Mouse (Mus musculus) bone marrow, adult 2 months (tissue): ENCODE results near the gene Olfr996.

ENCODE experiments used
- CTCF ChIP-seq: fragments of 200-500 bp; IDR thresholded peaks from 2 replicates; pipeline ENCODE4 v1.5.1; 2011; ENCODE audit warnings: low read length, control low read depth; ENCODE audit not compliant: control insufficient read depth, insufficient read depth
- POLR2A ChIP-seq: fragments of 200-500 bp; IDR thresholded peaks from 2 replicates; pipeline ENCODE4 v1.6.1; 2011; ENCODE audit warnings: low read depth, mild to moderate bottlenecking, control low read depth, low read length, borderline replicate concordance; ENCODE audit not compliant: control insufficient read depth

DNA sequence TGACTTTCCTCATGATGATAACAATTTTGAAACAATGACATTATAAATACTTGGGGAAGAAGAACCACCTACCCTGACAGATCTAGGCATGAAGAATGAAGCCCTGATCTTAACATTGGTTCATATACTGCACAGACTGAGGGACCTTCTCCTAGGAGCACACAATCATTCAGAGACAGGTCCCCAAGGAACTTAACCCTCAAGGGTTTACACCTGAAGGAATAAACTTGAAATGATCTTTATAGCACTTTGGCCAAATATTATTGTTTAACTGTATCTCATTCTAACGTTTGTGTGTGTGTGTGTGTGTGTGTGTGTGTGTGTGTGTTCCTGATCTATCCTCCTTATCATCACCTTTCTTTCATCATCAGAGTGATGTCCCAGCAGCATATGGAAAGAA, 32.8 kb downstream of the Olfr996 start, which contains the start of gene Olfr1000:
- TF ChIP-seq CTCF (no peak), POLR2A (no peak)
